Mouse (Mus musculus): ENCODE data around the gene 2200002J24Rik. TPM values are rescaled to one million over a fixed set of nuclear protein-coding genes. Genes with fewer than 3 reads are reported as not detected.

The 2200002J24Rik gene
- total RNA-seq (2021) = not detected
- long read RNA-seq = 0 reads

DNA sequence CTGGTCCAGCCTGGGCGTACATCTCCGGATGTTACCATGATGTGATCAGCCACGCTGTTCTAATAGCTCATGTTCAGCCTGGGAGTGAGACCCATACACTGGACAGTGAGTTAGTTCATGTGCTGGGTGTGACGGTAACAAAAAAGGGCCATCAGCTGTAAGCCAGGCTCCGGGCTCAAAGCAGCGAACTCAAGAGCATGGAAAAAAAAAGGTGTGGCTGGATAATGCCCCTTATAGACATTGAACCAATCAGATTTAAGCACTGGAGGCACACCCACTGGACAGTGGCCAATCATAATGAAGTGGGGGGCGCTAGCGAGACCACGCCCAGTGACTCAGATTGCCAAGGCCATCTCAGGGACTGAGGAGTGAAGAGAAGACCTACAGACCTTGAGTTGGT lies at the start of gene 2200002J24Rik:
Gene 2200002J24Rik (plus strand): TSS at position 338 of the 400 bp plus-strand sequence.
- DNase-seq (ENCODE audit: low spot score in 2 of 2) = no peak

GRCm38 (mm10) chr7:30649591-30650540 lies 48.9 kb upstream of the 2200002J24Rik start, which contains the start of gene Rbm42:
Gene Rbm42, minus strand, starts transcription at chr7:30650317.
- peak; percentile 97 to 98 for DNase-seq (ENCODE audit: low spot score in 2 of 2)

DNA sequence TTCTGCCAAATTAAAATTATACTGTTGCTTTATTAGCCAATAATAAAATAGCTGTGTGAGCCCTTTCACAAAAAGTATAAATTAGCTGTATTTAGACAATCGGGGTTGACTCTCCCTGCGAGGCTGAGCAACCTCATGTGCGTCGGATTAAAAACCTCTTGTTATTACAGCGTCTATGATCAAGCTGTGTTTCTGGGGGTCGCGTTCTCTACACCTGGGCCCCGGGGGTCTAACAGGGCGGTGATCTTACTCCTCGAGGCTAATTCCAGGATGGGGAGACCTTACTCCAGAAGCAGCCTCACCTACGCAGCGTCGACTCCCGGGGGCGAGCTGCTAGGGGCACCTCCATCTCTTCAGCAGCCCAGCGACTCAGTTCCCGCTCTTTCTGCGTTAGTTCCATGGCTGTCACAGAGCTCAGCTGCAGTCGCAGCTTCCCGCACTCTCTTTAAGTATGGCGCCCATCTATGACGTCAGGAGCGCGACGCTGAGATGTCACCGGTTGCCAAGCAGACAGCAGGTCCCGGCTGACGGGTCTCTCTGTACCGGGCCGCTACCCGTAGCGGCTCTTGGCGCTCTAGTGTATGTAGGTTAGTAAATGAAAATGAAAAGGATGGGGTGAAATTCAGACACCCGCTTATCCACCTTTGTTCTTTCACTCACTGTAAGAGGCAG lies 34.1 kb upstream of the 2200002J24Rik start, which contains the start of gene Haus5:
Gene Haus5 (minus strand): TSS at position 466 of the 672 bp plus-strand sequence.
- peak; percentile 92 to 95 for DNase-seq (ENCODE audit: low spot score in 2 of 2)

DNA sequence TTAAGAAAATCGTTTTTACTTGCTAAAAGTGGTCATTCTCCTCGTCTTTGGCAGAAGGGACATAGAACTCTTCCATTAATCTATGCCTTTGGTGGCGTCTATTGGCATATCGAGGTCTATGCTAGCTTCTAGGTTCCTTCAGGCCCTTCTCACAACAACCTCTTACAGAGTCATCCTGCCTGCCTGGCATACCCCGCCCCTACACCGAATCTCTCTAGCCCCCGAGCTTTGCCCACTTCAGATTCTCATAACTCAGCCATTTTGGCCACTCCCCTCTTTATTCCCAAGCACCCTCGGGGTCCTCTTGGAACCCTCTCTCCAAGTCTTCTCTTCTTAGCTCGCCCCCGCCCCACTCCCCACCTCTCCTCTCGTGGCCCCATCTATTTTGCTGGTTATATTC lies 33.4 kb upstream of the 2200002J24Rik start:
- peak; percentile 14 to 21 for DNase-seq (ENCODE audit: low spot score in 2 of 2)

GRCm38 (mm10) chr7:30669229-30669628 lies 29.5 kb upstream of the 2200002J24Rik start:
- no peak for DNase-seq (ENCODE audit: low spot score in 2 of 2)

GRCm38 (mm10) chr7:30671480-30671879 lies 27.2 kb upstream of the 2200002J24Rik start, which contains the start of gene Pmis2:
Gene Pmis2, minus strand, starts transcription at chr7:30671605.
- no peak for DNase-seq (ENCODE audit: low spot score in 2 of 2)

DNA sequence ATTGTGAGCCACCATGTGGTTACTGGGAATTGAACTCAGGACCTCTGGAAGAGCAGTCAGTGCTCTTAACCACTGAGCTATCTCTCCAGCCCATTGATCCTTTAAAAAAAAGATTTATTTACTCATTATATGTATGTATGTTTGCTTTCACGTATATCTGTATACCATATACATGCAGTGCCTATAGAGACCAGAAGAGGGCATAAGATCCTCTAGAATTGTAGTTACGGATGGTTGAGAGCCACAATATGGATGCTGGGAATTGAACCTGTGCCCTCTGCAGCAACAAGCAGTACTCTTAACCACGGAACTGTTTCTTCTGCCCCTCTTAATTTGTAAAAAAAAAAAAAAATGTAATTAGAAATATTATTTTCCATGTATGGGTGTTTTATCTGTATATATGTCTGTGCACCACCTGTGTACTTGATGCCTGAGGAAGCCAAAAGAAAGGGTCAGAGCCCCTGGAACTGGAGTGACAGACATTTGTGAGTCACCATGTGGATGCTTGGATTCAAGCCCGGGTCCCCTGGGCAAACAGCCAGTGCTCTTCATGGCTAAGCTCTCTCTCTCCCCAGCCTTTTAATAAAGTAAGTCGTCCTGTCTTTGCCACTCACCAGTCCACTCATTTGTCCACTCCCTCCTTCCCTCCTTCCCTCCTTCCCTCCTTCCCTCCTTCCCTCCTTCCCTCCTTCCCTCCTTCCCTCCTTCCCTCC lies 20.3 kb upstream of the 2200002J24Rik start:
- peak; percentile 30 to 46 for DNase-seq (ENCODE audit: low spot score in 2 of 2)

DNA sequence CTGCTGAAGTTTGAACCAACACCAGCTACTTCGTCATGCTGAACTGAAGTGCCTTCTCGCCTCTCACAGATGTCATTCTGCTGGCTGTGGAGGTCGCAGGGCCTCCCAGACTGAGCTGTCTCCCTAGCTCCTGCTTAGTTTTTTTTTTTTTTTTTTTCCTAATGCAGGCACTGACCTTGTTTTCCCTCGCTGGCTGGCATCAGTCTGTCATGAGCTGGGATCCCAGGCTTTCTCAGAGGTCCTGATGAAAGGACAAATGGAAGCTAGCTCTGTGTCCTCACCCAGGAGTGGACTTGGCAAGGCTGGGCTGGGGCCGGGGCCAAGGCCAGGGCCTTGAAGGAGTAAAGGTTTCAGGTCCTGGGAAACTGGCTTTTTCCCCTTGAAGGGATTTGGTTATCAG lies 16.8 kb upstream of the 2200002J24Rik start:
- DNase-seq (ENCODE audit: low spot score in 2 of 2) = no peak

GRCm38 (mm10) chr7:30683425-30683824 lies 15.3 kb upstream of the 2200002J24Rik start:
- DNase-seq (ENCODE audit: low spot score in 2 of 2) = no peak

GRCm38 (mm10) chr7:30688325-30688724 lies 10.4 kb upstream of the 2200002J24Rik start:
- no peak for DNase-seq (ENCODE audit: low spot score in 2 of 2)

DNA sequence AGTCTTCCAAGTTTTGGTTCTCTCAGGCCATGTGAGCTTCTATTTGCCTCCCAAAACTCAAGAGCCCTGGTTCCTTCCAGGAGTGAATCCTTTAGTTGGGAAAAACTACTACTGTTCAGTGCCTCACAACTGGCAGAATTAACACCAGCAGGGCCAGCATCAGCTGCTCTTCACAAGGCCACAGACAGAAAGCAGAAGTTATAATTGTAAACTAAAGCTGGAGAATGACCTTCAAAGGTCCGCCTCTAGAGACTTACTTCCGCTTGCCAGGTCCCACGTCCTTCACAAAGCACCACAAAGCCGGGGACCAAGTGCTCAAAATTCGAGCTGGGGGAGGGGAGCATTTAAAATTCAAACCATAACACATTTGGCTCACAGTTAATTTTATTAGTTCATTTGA lies 625 bp upstream of the 2200002J24Rik start:
- DNase-seq (ENCODE audit: low spot score in 2 of 2) = no peak

- DNase-seq (ENCODE audit: low spot score in 2 of 2) = no peak
Observed at GRCm38 (mm10) chr7:30706214-30706882, 7.6 kb downstream of the 2200002J24Rik start.

- no peak for DNase-seq (ENCODE audit: low spot score in 2 of 2)
Observed at GRCm38 (mm10) chr7:30707441-30707840, 8.7 kb downstream of the 2200002J24Rik start.

- DNase-seq (ENCODE audit: low spot score in 2 of 2) = no peak
Observed at GRCm38 (mm10) chr7:30711942-30712341, 13.2 kb downstream of the 2200002J24Rik start, which contains the start of gene Atp4a. Gene Atp4a, plus strand, starts transcription at chr7:30712209.

DNA sequence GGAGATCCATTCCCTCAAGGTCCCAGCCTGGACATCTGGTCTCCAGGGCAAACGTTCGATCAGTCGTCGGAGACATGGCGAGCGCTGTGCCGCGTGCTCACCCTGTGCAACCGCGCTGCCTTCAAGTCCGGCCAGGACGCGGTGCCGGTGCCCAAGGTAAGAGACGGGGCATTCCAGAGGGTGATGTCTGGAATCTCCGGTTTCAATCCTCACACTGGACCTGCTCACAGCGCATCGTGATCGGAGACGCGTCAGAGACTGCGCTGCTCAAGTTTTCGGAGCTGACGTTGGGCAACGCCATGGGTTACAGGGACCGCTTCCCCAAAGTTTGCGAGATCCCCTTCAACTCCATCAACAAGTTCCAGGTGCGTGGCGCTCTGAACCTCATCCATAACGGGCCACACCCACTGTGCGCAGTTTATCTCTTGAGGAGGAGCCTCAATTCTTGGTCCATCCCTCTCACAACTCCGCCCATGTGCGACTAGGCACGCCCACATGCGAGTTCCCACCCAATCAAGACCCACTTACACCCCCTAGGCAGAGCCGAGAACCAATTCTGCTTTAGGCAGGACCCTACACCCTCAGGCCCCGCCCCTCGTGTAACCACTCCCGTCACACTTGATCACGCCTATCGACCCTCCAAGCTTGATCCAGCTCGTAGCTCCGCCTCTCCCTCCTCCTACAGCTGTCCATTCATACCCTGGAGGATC lies 18.4 kb downstream of the 2200002J24Rik start:
- DNase-seq (ENCODE audit: low spot score in 2 of 2) = peak; percentile 63 to 70

GRCm38 (mm10) chr7:30717716-30718046 lies 19.0 kb downstream of the 2200002J24Rik start:
- DNase-seq (ENCODE audit: low spot score in 2 of 2) = no peak

GRCm38 (mm10) chr7:30719669-30720068 lies 20.9 kb downstream of the 2200002J24Rik start:
- no peak for DNase-seq (ENCODE audit: low spot score in 2 of 2)

DNA sequence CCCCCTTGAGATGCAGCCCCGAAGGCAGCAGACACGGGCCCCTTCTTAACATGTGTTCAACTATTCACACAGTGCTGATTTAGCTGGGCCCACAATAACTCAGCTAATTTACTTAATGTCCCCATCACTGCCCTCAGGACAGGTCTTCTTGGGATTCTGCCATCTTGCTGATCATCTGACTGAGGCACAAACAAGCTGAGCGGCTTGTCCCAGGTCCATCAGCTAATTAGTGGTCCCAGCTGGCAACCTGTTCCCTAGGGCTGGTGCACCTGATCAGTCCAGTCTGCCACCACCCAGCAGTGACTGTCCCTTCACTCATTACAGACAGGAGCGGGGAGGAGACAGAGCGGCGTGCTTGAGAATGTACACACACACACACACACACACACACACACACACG lies 22.6 kb downstream of the 2200002J24Rik start:
- DNase-seq (ENCODE audit: low spot score in 2 of 2) = no peak

DNA sequence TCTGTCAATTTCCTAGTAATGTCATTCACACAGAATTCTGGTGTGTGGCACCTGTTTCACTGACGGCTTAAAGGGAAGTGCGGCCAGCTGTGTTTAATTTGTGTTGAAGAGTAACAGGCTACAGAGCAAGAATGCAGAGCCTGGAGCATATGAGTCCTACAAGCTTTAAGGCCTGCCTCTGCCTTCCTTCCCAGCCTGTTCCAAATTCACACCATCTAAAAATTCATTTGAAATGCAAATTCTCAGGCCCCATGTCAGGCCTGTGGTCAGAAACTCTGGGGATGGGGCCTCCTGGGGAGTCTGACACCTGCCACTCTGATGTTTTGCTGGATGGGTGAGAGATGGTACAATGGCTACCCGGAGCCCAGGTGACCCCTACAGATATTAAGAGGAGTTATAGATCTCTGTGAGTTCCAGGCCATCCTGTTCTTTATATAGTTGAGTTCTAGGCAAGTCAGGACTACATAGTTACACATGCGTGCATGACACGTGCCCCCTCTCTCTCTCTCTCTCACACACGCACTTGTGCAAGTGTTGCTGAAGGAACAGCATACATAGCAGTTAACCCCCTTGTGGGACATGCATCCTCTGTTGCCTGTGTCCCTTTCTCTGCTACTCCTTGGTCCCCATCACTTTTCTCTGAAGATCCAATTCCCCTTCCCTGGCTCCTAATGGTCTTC lies 24.7 kb downstream of the 2200002J24Rik start:
- no peak for DNase-seq (ENCODE audit: low spot score in 2 of 2)

Measured in layer of hippocampus, postnatal 10 days (tissue).